Mouse (Mus musculus) kidney, postnatal 14 days (tissue): ENCODE data around the gene Sft2d1.
A peak's percentile ranks its signal among the peaks of the same experiment; 100 is the strongest.

ENCODE experiments used
- DNase-seq: peaks from one replicate; pipeline ENCODE4 v3.0.0; 2022; ENCODE audit warnings: mixed read lengths

The Sft2d1 gene

GRCm38 (mm10) chr17:8367514-8368480 lies 56.9 kb downstream of the Sft2d1 start:
- no peak for DNase-seq

GRCm38 (mm10) chr17:8368570-8368969 lies 57.7 kb downstream of the Sft2d1 start:
- DNase-seq = no peak

- no peak for DNase-seq
These were observed 58.3 kb downstream of the Sft2d1 start for GRCm38 (mm10) chr17:8369171-8369570.

- no peak for DNase-seq
These were observed 59.8 kb downstream of the Sft2d1 start for GRCm38 (mm10) chr17:8370634-8371229.

GRCm38 (mm10) chr17:8371834-8372233 lies 60.9 kb downstream of the Sft2d1 start:
- peak; percentile 81 for DNase-seq

GRCm38 (mm10) chr17:8372286-8373046 lies 61.6 kb downstream of the Sft2d1 start:
- peak; percentile 80 for DNase-seq
